Mouse (Mus musculus): Measurements from ENCODE around the gene Coa7. TPM values are rescaled to one million over a fixed set of nuclear protein-coding genes. Genes with fewer than 3 reads are reported as not detected.

Coa7 gene
- polyA plus RNA-seq, 1 experiment from 2014 or later = 56.7 TPM

DNA sequence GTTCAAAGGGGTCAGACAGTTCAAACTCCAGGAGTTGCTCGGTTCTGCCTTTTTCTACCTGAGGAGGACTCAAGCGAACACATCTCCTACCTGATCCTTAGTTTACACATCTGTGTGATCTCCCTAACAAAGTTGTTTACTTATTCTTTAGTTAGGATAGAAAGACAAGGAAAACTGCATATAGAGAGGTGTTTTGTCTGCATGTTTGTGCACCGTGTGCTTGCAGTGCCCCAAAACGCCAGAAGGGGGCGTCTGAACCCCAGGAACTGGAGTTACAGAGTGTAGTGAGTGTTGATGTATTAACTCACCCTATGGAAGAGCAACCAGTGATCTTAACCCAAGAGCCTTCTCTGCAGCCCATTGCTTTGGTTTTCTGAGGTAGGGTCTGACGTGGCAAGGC is 8.2 kb upstream of the Coa7 start:
- Histone ChIP-seq H3K36me3 (ENCODE audit: control insufficient read depth, insufficient read depth) (no peaks in the 10 kb centered on the region), H3K9ac (replicated peaks; ENCODE audit: low read depth, low read length) (no peak overlapping the region), H3K9me3 (ENCODE audit: control insufficient read depth, low read length) (0 out of 2 replicates have a peak, but pooled peaks cover 2% of the 10 kb centered on the region), H3K4me2 (ENCODE audit: low read length) (no peak overlapping the region), H3K4me1 (replicated peaks; ENCODE audit: control insufficient read depth, insufficient read depth, low read length) (no peaks in the 10 kb centered on the region), H3K27ac (ENCODE audit: low read length) (no peak overlapping the region), H3K4me3 (replicated peaks; ENCODE audit: low read length) (no peak overlapping the region), H3K27me3 (replicated peaks; ENCODE audit: control insufficient read depth, insufficient read depth, low read length) (no peaks in the 10 kb centered on the region)
- no peak for ATAC-seq
- 73% methylated on average over 6 of the region's 6 CpGs for WGBS

DNA sequence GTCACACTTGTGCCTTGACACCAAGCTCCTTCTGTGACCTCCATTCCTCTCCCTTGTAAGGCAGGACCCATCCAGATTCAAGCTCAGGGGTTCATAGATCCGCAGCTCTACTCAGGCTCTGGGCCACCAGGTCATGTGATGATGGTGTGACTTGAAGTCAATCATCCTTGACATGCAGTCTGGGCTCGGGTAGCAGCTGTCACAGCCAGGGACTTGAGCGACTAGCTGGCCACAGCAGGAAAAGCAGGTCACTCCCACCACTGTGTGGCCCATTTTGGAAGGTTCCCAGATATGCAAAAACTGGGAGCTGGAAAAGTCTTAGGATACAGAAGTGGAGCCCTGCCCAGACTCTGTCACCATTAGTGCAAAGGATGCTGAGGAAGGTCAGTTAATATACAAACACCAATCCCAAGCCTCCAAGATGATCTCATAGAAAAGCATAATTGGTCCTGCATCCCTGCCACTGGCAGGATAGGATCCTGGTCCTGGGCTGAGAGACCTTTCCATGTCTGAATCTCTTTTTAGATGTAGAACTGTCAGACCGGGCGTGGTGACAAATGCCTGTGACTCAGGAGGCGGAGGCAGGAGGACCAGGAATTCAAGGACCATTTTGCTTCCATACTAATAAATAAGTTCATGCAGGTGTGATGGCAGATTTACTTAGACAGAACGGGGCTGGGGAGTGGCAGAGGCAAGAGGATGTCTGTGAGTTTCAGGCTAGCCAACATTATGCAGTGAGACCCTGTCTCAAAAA is 7.1 kb upstream of the Coa7 start:
- Histone ChIP-seq H3K36me3 (ENCODE audit: control insufficient read depth, insufficient read depth) (no peaks in the 10 kb centered on the region), H3K9me3 (ENCODE audit: control insufficient read depth, low read length) (0 out of 2 replicates have a peak, but pooled peaks cover 2% of the 10 kb centered on the region), H3K9ac (replicated peaks; ENCODE audit: low read depth, low read length) (no peak overlapping the region), H3K4me2 (ENCODE audit: low read length) (no peak overlapping the region), H3K27me3 (replicated peaks; ENCODE audit: control insufficient read depth, insufficient read depth, low read length) (no peaks in the 10 kb centered on the region), H3K27ac (ENCODE audit: low read length) (no peak overlapping the region), H3K4me1 (replicated peaks; ENCODE audit: control insufficient read depth, insufficient read depth, low read length) (no peaks in the 10 kb centered on the region), H3K4me3 (replicated peaks; ENCODE audit: low read length) (no peak overlapping the region)
- ATAC-seq = no peak
- 81% methylated on average over 7 of the region's 7 CpGs for WGBS

DNA sequence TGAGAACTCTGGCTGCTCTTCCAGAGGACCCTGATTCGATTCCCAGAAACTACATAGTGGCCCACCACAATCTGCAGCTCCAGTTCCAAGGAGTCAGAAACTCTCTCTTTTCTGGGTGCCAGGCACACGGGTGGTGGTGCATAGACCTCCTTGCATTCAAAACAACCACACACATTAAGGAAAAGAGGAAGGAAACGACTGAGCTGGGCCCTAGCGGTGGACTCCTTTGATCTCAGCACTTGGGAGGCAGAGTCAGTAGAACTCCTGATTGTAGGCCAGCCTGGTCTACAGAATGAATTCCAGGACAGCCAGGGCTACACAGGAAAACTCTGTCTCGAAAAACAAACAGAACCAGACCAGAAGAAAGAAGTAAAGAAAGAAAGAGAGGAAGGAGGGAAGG is 4.4 kb upstream of the Coa7 start:
- H3K27me3 ChIP-seq (replicated peaks; ENCODE audit: control insufficient read depth, insufficient read depth, low read length) = no peaks in the 10 kb centered on the region
- no peak for ATAC-seq
- no peaks in the 10 kb centered on the region for H3K36me3 ChIP-seq (ENCODE audit: control insufficient read depth, insufficient read depth)
- H3K27ac ChIP-seq (ENCODE audit: low read length) = no peak overlapping the region
- H3K4me3 ChIP-seq (replicated peaks; ENCODE audit: low read length) = no peak overlapping the region
- no peak overlapping the region for H3K4me2 ChIP-seq (ENCODE audit: low read length)
- 70% methylated on average over 5 of the region's 5 CpGs for WGBS
- no peak overlapping the region for H3K9ac ChIP-seq (replicated peaks; ENCODE audit: low read depth, low read length)
- peaks cover 8% of the 10 kb centered on the region for H3K4me1 ChIP-seq (replicated peaks; ENCODE audit: control insufficient read depth, insufficient read depth, low read length)
- H3K9me3 ChIP-seq (ENCODE audit: control insufficient read depth, low read length) = 0 out of 2 replicates have a peak, but pooled peaks cover 2% of the 10 kb centered on the region

DNA sequence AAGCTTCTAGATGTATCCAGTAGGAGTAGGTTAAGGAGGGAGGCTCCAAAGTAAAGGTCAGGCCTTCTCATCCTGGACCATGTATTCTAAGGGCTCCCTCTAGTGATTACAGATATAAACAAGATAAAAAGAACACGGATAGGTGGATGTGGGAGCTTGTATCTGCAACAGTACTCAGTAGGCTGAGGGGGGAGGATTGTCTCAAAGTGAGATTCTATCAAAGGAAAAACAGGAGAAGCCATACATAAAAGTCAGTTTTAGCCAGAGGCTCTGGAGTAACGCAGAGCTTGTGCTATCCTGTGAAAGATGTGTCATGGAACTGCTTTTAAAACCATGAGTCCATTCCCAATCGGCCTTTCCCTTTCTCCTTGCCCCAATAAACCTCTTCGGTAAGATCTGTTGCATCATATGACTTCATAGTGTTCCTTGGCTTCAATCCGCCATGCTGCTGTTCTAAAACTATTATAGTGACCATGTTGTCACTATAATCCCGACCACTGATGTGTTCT is 815 bp upstream of the Coa7 start:
- Histone ChIP-seq H3K36me3 (ENCODE audit: control insufficient read depth, insufficient read depth) (no peaks in the 10 kb centered on the region), H3K4me3 (replicated peaks; ENCODE audit: low read length) (peak overlapping the region; percentile 82), H3K27me3 (replicated peaks; ENCODE audit: control insufficient read depth, insufficient read depth, low read length) (no peaks in the 10 kb centered on the region), H3K27ac (ENCODE audit: low read length) (peak overlapping the region; percentile 96), H3K9me3 (ENCODE audit: control insufficient read depth, low read length) (no peaks in the 10 kb centered on the region), H3K4me1 (replicated peaks; ENCODE audit: control insufficient read depth, insufficient read depth, low read length) (peaks cover 14% of the 10 kb centered on the region), H3K4me2 (ENCODE audit: low read length) (peak overlapping the region; percentile 62), H3K9ac (replicated peaks; ENCODE audit: low read depth, low read length) (peak overlapping the region; percentile 67)
- WGBS = 39% methylated on average over 6 of the region's 6 CpGs
- ATAC-seq = peak; percentile 21

DNA sequence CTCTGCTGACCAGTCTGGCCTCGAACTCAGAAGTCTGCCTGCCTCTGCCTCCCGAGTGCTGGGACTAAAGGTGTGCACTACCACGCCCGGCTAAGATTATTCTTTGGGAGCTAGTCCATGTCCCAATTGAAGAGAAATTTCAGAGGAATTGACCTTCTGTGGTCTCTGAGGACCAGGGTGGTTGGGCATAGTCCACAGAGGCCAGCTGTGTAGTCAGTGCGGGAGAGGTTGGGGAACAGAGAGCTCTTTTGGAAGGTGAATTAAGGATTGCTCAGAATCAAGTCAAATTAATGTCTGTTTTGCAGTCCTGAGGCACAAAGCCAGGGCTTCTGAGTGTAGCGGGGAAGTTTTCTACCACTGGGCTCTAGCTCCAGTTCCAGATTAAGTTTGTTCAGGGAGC is 1.9 kb downstream of the Coa7 start:
- Histone ChIP-seq H3K27me3 (replicated peaks; ENCODE audit: control insufficient read depth, insufficient read depth, low read length) (no peaks in the 10 kb centered on the region), H3K9me3 (ENCODE audit: control insufficient read depth, low read length) (no peaks in the 10 kb centered on the region), H3K27ac (ENCODE audit: low read length) (no peak overlapping the region), H3K4me2 (ENCODE audit: low read length) (no peak overlapping the region), H3K9ac (replicated peaks; ENCODE audit: low read depth, low read length) (no peak overlapping the region), H3K36me3 (ENCODE audit: control insufficient read depth, insufficient read depth) (no peaks in the 10 kb centered on the region), H3K4me3 (replicated peaks; ENCODE audit: low read length) (no peak overlapping the region), H3K4me1 (replicated peaks; ENCODE audit: control insufficient read depth, insufficient read depth, low read length) (peaks cover 14% of the 10 kb centered on the region)
- ATAC-seq = no peak
- 97% methylated on average over 6 of the region's 6 CpGs for WGBS

- no peak overlapping the region for H3K9ac ChIP-seq (replicated peaks; ENCODE audit: low read depth, low read length)
- no peaks in the 10 kb centered on the region for H3K36me3 ChIP-seq (ENCODE audit: control insufficient read depth, insufficient read depth)
- H3K27ac ChIP-seq (ENCODE audit: low read length) = no peak overlapping the region
- no peaks in the 10 kb centered on the region for H3K27me3 ChIP-seq (replicated peaks; ENCODE audit: control insufficient read depth, insufficient read depth, low read length)
- no peak for ATAC-seq
- no peaks in the 10 kb centered on the region for H3K9me3 ChIP-seq (ENCODE audit: control insufficient read depth, low read length)
- peaks cover 14% of the 10 kb centered on the region for H3K4me1 ChIP-seq (replicated peaks; ENCODE audit: control insufficient read depth, insufficient read depth, low read length)
- H3K4me2 ChIP-seq (ENCODE audit: low read length) = no peak overlapping the region
- no peak overlapping the region for H3K4me3 ChIP-seq (replicated peaks; ENCODE audit: low read length)
- 83% methylated on average over 9 of the region's 9 CpGs for WGBS
Measured at GRCm38 (mm10) chr4:108332041-108332440, 4.1 kb downstream of the Coa7 start.

- Histone ChIP-seq H3K4me1 (replicated peaks; ENCODE audit: control insufficient read depth, insufficient read depth, low read length) (no peaks in the 10 kb centered on the region; the same call in 1 of the 2 replicates), H3K4me2 (ENCODE audit: low read length) (no peak overlapping the region), H3K9ac (replicated peaks; ENCODE audit: low read depth, low read length) (no peak overlapping the region), H3K4me3 (replicated peaks; ENCODE audit: low read length) (no peak overlapping the region), H3K27me3 (replicated peaks; ENCODE audit: control insufficient read depth, insufficient read depth, low read length) (no peaks in the 10 kb centered on the region), H3K27ac (ENCODE audit: low read length) (no peak overlapping the region), H3K36me3 (ENCODE audit: control insufficient read depth, insufficient read depth) (peaks cover 8% of the 10 kb centered on the region), H3K9me3 (ENCODE audit: control insufficient read depth, low read length) (no peaks in the 10 kb centered on the region)
- 90% methylated on average over 6 of the region's 6 CpGs for WGBS
- no peak for ATAC-seq
Measured at GRCm38 (mm10) chr4:108335413-108335812, 7.5 kb downstream of the Coa7 start.

DNA sequence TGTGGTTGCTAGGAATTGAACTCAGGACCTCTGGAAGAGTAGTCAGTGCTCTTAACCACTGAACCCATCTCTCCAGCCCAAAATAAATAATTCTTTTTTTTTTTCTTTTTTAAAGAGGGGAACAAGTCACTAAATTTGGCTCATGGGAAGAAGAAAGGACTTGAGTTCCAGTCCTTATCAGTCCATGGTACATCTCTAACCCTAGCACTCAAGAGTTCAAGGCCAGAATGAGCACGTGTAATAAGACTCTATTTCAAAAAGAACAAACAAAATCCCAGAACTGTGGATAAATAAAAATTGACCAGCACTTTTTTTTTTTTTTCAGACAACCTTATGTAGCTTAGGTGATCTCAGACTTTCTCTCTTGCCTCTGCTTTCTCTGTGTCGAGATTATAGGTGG is 8.8 kb downstream of the Coa7 start:
- Histone ChIP-seq H3K4me3 (replicated peaks; ENCODE audit: low read length) (no peak overlapping the region), H3K4me1 (replicated peaks; ENCODE audit: control insufficient read depth, insufficient read depth, low read length) (no peaks in the 10 kb centered on the region; the same call in 1 of the 2 replicates), H3K9ac (replicated peaks; ENCODE audit: low read depth, low read length) (no peak overlapping the region), H3K36me3 (ENCODE audit: control insufficient read depth, insufficient read depth) (peaks cover 8% of the 10 kb centered on the region), H3K27me3 (replicated peaks; ENCODE audit: control insufficient read depth, insufficient read depth, low read length) (no peaks in the 10 kb centered on the region), H3K27ac (ENCODE audit: low read length) (peak overlapping the region; percentile 25; the same call in 1 of the 2 replicates), H3K9me3 (ENCODE audit: control insufficient read depth, low read length) (no peaks in the 10 kb centered on the region), H3K4me2 (ENCODE audit: low read length) (no peak overlapping the region)
- 92% methylated on average over 2 of the region's 2 CpGs for WGBS
- no peak for ATAC-seq

GRCm38 (mm10) chr4:108337817-108338216 is 9.9 kb downstream of the Coa7 start:
- no peak for ATAC-seq
- Histone ChIP-seq H3K4me1 (replicated peaks; ENCODE audit: control insufficient read depth, insufficient read depth, low read length) (no peaks in the 10 kb centered on the region; the same call in 1 of the 2 replicates), H3K9ac (replicated peaks; ENCODE audit: low read depth, low read length) (no peak overlapping the region), H3K36me3 (ENCODE audit: control insufficient read depth, insufficient read depth) (peaks cover 8% of the 10 kb centered on the region), H3K9me3 (ENCODE audit: control insufficient read depth, low read length) (no peaks in the 10 kb centered on the region), H3K27ac (ENCODE audit: low read length) (no peak overlapping the region), H3K4me3 (replicated peaks; ENCODE audit: low read length) (no peak overlapping the region), H3K4me2 (ENCODE audit: low read length) (no peak overlapping the region), H3K27me3 (replicated peaks; ENCODE audit: control insufficient read depth, insufficient read depth, low read length) (no peaks in the 10 kb centered on the region)
- 43% methylated on average over 3 of the region's 3 CpGs for WGBS
